ENCODE assay signal across 27 mouse cellular contexts in the genomic region with DNA sequence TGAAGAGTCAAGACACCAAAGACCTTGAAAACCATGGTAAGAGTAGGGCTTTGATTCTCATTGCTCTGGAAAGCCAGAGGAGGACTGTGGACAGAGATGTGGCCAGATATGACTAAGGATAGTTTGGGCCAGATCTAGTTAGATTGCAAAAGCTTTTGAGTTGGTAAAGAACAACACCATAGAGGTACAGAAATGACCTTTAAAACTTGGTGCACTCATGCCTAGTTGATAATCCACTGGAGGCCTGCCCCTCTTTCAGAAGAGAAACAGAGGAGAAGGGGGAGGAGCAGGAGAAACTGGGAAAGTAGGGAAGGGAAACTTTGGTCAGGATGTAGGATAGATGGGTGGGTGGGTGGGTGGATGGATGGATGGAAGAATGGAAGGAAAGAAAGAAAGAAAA. TPM values are rescaled to one million over a fixed set of nuclear protein-coding genes. Genes with fewer than 3 reads are reported as not detected.
"Had no signal": no experiment of that assay in that cellular context is flagged by ENCODE, and none has a peak within 500 bp of the region (broad histone marks: within the 10 kb centered on the region; RNA-seq: fewer than 3 reads in every experiment).

No protein-coding gene starts in this region.

- H3K4me3 ChIP-seq: gastrocnemius, adult 2 months; heart, adult 2 months; heart, embryonic 10.5 days; heart, embryonic 12.5 days; hindbrain, embryonic 10.5 days; hindbrain, embryonic 12.5 days; intestine, embryonic 15.5 days; kidney, embryonic 15.5 days; layer of hippocampus, adult 2 months; left cerebral cortex, adult 2 months; limb, embryonic 10.5 days; limb, embryonic 12.5 days; liver, embryonic 13.5 days; liver, embryonic 15.5 days had no signal

- H3K27me3 ChIP-seq: heart, embryonic 12.5 days; hindbrain, embryonic 12.5 days; intestine, embryonic 15.5 days; kidney, embryonic 15.5 days; liver, embryonic 13.5 days; liver, embryonic 15.5 days had no signal

- DNase-seq: gastrocnemius, adult 2 months; gastrocnemius, postnatal 10 days; gastrocnemius, postnatal 25 days; heart, adult 2 months; heart, postnatal 10 days; heart, postnatal 4 days; kidney, adult 18-20 months; kidney, postnatal 14 days; kidney, postnatal 4 days; liver, embryonic 13.5 days had no signal

- H3K27ac ChIP-seq: gastrocnemius, adult 2 months; heart, adult 2 months; heart, embryonic 10.5 days; hindbrain, embryonic 10.5 days; hindbrain, embryonic 12.5 days; hindbrain, embryonic 14.5 days; intestine, embryonic 15.5 days; kidney, embryonic 15.5 days; kidney, postnatal 0 days; layer of hippocampus, adult 2 months; left cerebral cortex, adult 2 months; limb, embryonic 10.5 days; limb, embryonic 12.5 days; liver, embryonic 13.5 days; liver, embryonic 15.5 days had no signal

- H3K36me3 ChIP-seq: hindbrain, embryonic 10.5 days; hindbrain, embryonic 12.5 days; intestine, embryonic 15.5 days; kidney, embryonic 15.5 days; limb, embryonic 10.5 days; limb, embryonic 12.5 days; liver, embryonic 13.5 days; liver, embryonic 15.5 days had no signal

- H3K9ac ChIP-seq: heart, embryonic 12.5 days; hindbrain, embryonic 12.5 days; hindbrain, embryonic 14.5 days; intestine, embryonic 15.5 days; kidney, embryonic 15.5 days; limb, embryonic 12.5 days; liver, embryonic 13.5 days; liver, embryonic 15.5 days had no signal

- H3K4me2 ChIP-seq: heart, embryonic 12.5 days; hindbrain, embryonic 12.5 days; hindbrain, embryonic 14.5 days; intestine, embryonic 15.5 days; kidney, embryonic 15.5 days; limb, embryonic 12.5 days; liver, embryonic 13.5 days; liver, embryonic 15.5 days had no signal

- ATAC-seq: forebrain, embryonic 16.5 days; hindbrain, embryonic 16.5 days; inflammation-experienced regulatory T-cells, adult 6 months; intestine, embryonic 15.5 days; intestine, postnatal 0 days had no signal

- H3K4me1 ChIP-seq: heart, embryonic 10.5 days; hindbrain, embryonic 10.5 days; hindbrain, embryonic 12.5 days; limb, embryonic 10.5 days; limb, embryonic 12.5 days had no signal

- H3K9me3 ChIP-seq: heart, embryonic 10.5 days; heart, embryonic 12.5 days; hindbrain, embryonic 10.5 days; hindbrain, embryonic 12.5 days; intestine, embryonic 15.5 days; kidney, embryonic 15.5 days; limb, embryonic 10.5 days; limb, embryonic 12.5 days; liver, embryonic 13.5 days; liver, embryonic 15.5 days had no signal

RNA-seq across cellular contexts. Expression of gene Tmem100, which starts 38.5 kb away (rescaled TPM):
- polyA plus RNA-seq: inflammation-experienced regulatory T-cells, adult 6 months had no signal
